Mouse (Mus musculus) heart, adult 2 months (tissue): ENCODE data around the gene Trpc3. TPM values are rescaled to one million over a fixed set of nuclear protein-coding genes. Genes with fewer than 3 reads are reported as not detected.

Experiments used
- DNase-seq, 2 experiments: peaks; one replicate each; pipeline ENCODE4 v3.0.0; 2021
- H3K27ac ChIP-seq: fragments of 200-600 bp; 2 replicates; pipeline ENCODE4 v1.8.1; 2022
- H3K27me3 ChIP-seq: fragments of 200-500 bp; 2 replicates; pipeline ENCODE4 v1.6.1; 2012; ENCODE audit warnings: mild to moderate bottlenecking, low read length, inconsistent platforms, mixed read lengths; ENCODE audit not compliant: control insufficient read depth, insufficient read depth
- H3K36me3 ChIP-seq: fragments of 200-500 bp; 2 replicates; pipeline ENCODE4 v1.6.1; 2012; ENCODE audit warnings: low read length, inconsistent platforms; ENCODE audit not compliant: control insufficient read depth, insufficient read depth
- H3K4me1 ChIP-seq: fragments of 200-500 bp; 2 replicates; pipeline ENCODE4 v1.6.1; 2011; ENCODE audit warnings: low read length; ENCODE audit not compliant: control insufficient read depth, insufficient read depth
- H3K4me3 ChIP-seq: fragments of 200-600 bp; 2 replicates; pipeline ENCODE4 v1.8.1; 2022
- H3K79me2 ChIP-seq: fragments of 200-500 bp; replicated peaks from 2 replicates; pipeline ENCODE4 v1.6.1; 2012; ENCODE audit warnings: mild to moderate bottlenecking, inconsistent platforms, low read length, moderate library complexity, mixed read lengths; ENCODE audit not compliant: control insufficient read depth, insufficient read depth
- H3K9ac ChIP-seq: fragments of 200-500 bp; 2 replicates; pipeline ENCODE4 v1.6.1; 2012; ENCODE audit warnings: low read depth, mild to moderate bottlenecking, control low read depth, inconsistent platforms, low read length, mixed read lengths
- CTCF ChIP-seq: fragments of 200-600 bp; IDR thresholded peaks from 2 replicates; pipeline ENCODE4 v1.8.1; 2022; ENCODE audit warnings: antibody characterized with exemption, mild to moderate bottlenecking, moderate library complexity
- EP300 ChIP-seq: fragments of 200-500 bp; IDR thresholded peaks from 2 replicates; pipeline ENCODE4 v1.6.1; 2011; ENCODE audit warnings: low read depth, low read length, control low read depth; ENCODE audit not compliant: insufficient read depth
- POLR2A ChIP-seq: fragments of 200-500 bp; IDR thresholded peaks from 2 replicates; pipeline ENCODE4 v1.6.1; 2011; ENCODE audit warnings: mild to moderate bottlenecking, low read depth, low read length, control low read depth; ENCODE audit not compliant: insufficient read depth
- WGBS: fragments of 180-500 bp; shearing (Covaris S2); methylation state at CpG from one replicate; pipeline ENCODE4 v1.1.7; 2018; 5-methylcytosine and 5-hydroxymethylcytosine counted together
- intact Hi-C: fragments of 180-260 bp; cut with DNase I; formaldehyde crosslinking; loops from one replicate; pipeline ENCODE4 v1.15.1; 2025
- polyA plus RNA-seq: library from polyadenylated mRNA; depleted of rRNA; stranded (reverse); fragments of >200 nt; gene quantifications from 2 replicates; pipeline ENCODE4 v1.2.3, GENCODE M21; 2012; rRNA removed
- total RNA-seq, 2 experiments: library from RNA; stranded (reverse); gene quantifications; 2 replicates each; pipeline ENCODE4 v1.2.3; 2021

Trpc3 gene
- total and polyA plus RNA-seq, 3 experiments, result 5.1 to 7.5 (median 5.9) TPM

GRCm38 (mm10) chr3:36571361-36571826 lies 118.6 kb downstream of the Trpc3 start:
- intact Hi-C loops, result loop anchor here (5.0 to 10.0 kb wide), 2 partner anchors 94 to 507 kb away; partner anchors contain the start of genes 1810062G17Rik, Acad9 and Anxa5
- DNase-seq, result no peak
- H3K27ac ChIP-seq, result no peak overlapping the region

More at GRCm38 (mm10) chr3:36571361-36571826, 118.6 kb downstream of the Trpc3 start:
- WGBS, result under 1% methylated on average over 46 of the region's 46 CpGs
- H3K4me1 ChIP-seq, result no peaks in the 10 kb centered on the region
- no peak for TF ChIP-seq EP300
- TF ChIP-seq CTCF, result no peak
- TF ChIP-seq POLR2A, result no peak
- peaks cover 2% of the 10 kb centered on the region; the same call in 1 of the 2 replicates for H3K79me2 ChIP-seq
- no peaks in the 10 kb centered on the region for H3K27me3 ChIP-seq
- peak overlapping the region; percentile 60 for H3K4me3 ChIP-seq
- no peaks in the 10 kb centered on the region for H3K36me3 ChIP-seq
- H3K9ac ChIP-seq, result no peak overlapping the region

Other genes with a start within 250 kb of the Trpc3 start
- 100 to 1,000 TPM; 119 to 131 TPM for gene Anxa5, start 214.3 kb downstream of the Trpc3 start, total RNA-seq
- 202 and 223 TPM in 2 replicates for gene Anxa5, start 214.3 kb downstream of the Trpc3 start, polyA plus RNA-seq
- gene 1810062G17Rik, start 214.2 kb downstream of the Trpc3 start, total RNA-seq, result not detected
- 0.70 and 0.96 TPM in 2 replicates for gene 1810062G17Rik, start 214.2 kb downstream of the Trpc3 start, polyA plus RNA-seq
- gene Gm11549, start 168.4 kb downstream of the Trpc3 start, total RNA-seq, result not detected
- gene Gm11549, start 168.4 kb downstream of the Trpc3 start, polyA plus RNA-seq, result not detected in 2 replicates
- gene Exosc9, start 137.6 kb downstream of the Trpc3 start, total RNA-seq, result 10 to 100 TPM; 15.6 to 16.4 TPM
- 8.2 and 16.1 TPM in 2 replicates for gene Exosc9, start 137.6 kb downstream of the Trpc3 start, polyA plus RNA-seq
- under 1 TPM; 0.63 to 0.66 TPM for gene Ccna2, start 118.0 kb downstream of the Trpc3 start, total RNA-seq
- 0.74 and 1.1 TPM in 2 replicates for gene Ccna2, start 118.0 kb downstream of the Trpc3 start, polyA plus RNA-seq
- 1 to 10 TPM; 4.9 to 6.8 TPM for gene Bbs7, start 76.7 kb downstream of the Trpc3 start, total RNA-seq
- 1.6 and 3.9 TPM in 2 replicates for gene Bbs7, start 76.7 kb downstream of the Trpc3 start, polyA plus RNA-seq
- gene 4932438A13Rik, start 172.9 kb upstream of the Trpc3 start, total RNA-seq, result 10 to 100 TPM; 41.9 to 48.8 TPM
- gene 4932438A13Rik, start 172.9 kb upstream of the Trpc3 start, polyA plus RNA-seq, result 8.5 and 15.4 TPM in 2 replicates